Mouse (Mus musculus): Measurements from ENCODE around the gene Zfp341. TPM values are rescaled to one million over a fixed set of nuclear protein-coding genes. Genes with fewer than 3 reads are reported as not detected.

Gene Zfp341
- 3.3 and 4.3 TPM in 2 replicates for total RNA-seq (2017)

- peak; percentile 80 for ATAC-seq (ENCODE audit: extremely low read depth, insufficient number of reproducible peaks, low FRiP score, poor library complexity, severe bottlenecking)
Measured at GRCm38 (mm10) chr2:154613118-154614115, at the start of gene Zfp341, which contains the start of gene 4930519P11Rik. Zfp341 (plus strand) TSS chr2:154613297. 4930519P11Rik (minus strand) TSS chr2:154613437.

GRCm38 (mm10) chr2:154563612-154564170, 49.4 kb upstream of the Zfp341 start:
- no peak for ATAC-seq (ENCODE audit: extremely low read depth, insufficient number of reproducible peaks, low FRiP score, poor library complexity, severe bottlenecking)

- ATAC-seq (ENCODE audit: extremely low read depth, insufficient number of reproducible peaks, low FRiP score, poor library complexity, severe bottlenecking) = no peak
Measured at GRCm38 (mm10) chr2:154565562-154565961, 47.5 kb upstream of the Zfp341 start.

GRCm38 (mm10) chr2:154566641-154567040, 46.5 kb upstream of the Zfp341 start:
- no peak for ATAC-seq (ENCODE audit: extremely low read depth, insufficient number of reproducible peaks, low FRiP score, poor library complexity, severe bottlenecking)

- ATAC-seq (ENCODE audit: extremely low read depth, insufficient number of reproducible peaks, low FRiP score, poor library complexity, severe bottlenecking) = no peak
Measured at GRCm38 (mm10) chr2:154567766-154568165, 45.3 kb upstream of the Zfp341 start.

- no peak for ATAC-seq (ENCODE audit: extremely low read depth, insufficient number of reproducible peaks, low FRiP score, poor library complexity, severe bottlenecking)
Measured at GRCm38 (mm10) chr2:154568329-154569070, 44.6 kb upstream of the Zfp341 start.

GRCm38 (mm10) chr2:154569071-154569748, 43.9 kb upstream of the Zfp341 start:
- no peak for ATAC-seq (ENCODE audit: extremely low read depth, insufficient number of reproducible peaks, low FRiP score, poor library complexity, severe bottlenecking)

- peak; percentile 87 for ATAC-seq (ENCODE audit: extremely low read depth, insufficient number of reproducible peaks, low FRiP score, poor library complexity, severe bottlenecking)
Measured at GRCm38 (mm10) chr2:154569836-154570286, 43.2 kb upstream of the Zfp341 start, which contains the start of gene E2f1. E2f1 (minus strand) TSS chr2:154569892.

GRCm38 (mm10) chr2:154570666-154571065, 42.4 kb upstream of the Zfp341 start:
- no peak for ATAC-seq (ENCODE audit: extremely low read depth, insufficient number of reproducible peaks, low FRiP score, poor library complexity, severe bottlenecking)

- ATAC-seq (ENCODE audit: extremely low read depth, insufficient number of reproducible peaks, low FRiP score, poor library complexity, severe bottlenecking) = no peak
Measured at GRCm38 (mm10) chr2:154571266-154571665, 41.8 kb upstream of the Zfp341 start.

- no peak for ATAC-seq (ENCODE audit: extremely low read depth, insufficient number of reproducible peaks, low FRiP score, poor library complexity, severe bottlenecking)
Measured at GRCm38 (mm10) chr2:154571976-154572375, 41.1 kb upstream of the Zfp341 start.

GRCm38 (mm10) chr2:154572996-154573395, 40.1 kb upstream of the Zfp341 start:
- ATAC-seq (ENCODE audit: extremely low read depth, insufficient number of reproducible peaks, low FRiP score, poor library complexity, severe bottlenecking) = no peak

- ATAC-seq (ENCODE audit: extremely low read depth, insufficient number of reproducible peaks, low FRiP score, poor library complexity, severe bottlenecking) = peak; percentile 65
Measured at GRCm38 (mm10) chr2:154574271-154574670, 38.8 kb upstream of the Zfp341 start.

- no peak for ATAC-seq (ENCODE audit: extremely low read depth, insufficient number of reproducible peaks, low FRiP score, poor library complexity, severe bottlenecking)
Measured at GRCm38 (mm10) chr2:154576876-154577743, 36.0 kb upstream of the Zfp341 start.

GRCm38 (mm10) chr2:154577744-154578067, 35.4 kb upstream of the Zfp341 start:
- no peak for ATAC-seq (ENCODE audit: extremely low read depth, insufficient number of reproducible peaks, low FRiP score, poor library complexity, severe bottlenecking)

- ATAC-seq (ENCODE audit: extremely low read depth, insufficient number of reproducible peaks, low FRiP score, poor library complexity, severe bottlenecking) = no peak
Measured at GRCm38 (mm10) chr2:154580586-154580985, 32.5 kb upstream of the Zfp341 start.

GRCm38 (mm10) chr2:154581421-154581820, 31.7 kb upstream of the Zfp341 start:
- ATAC-seq (ENCODE audit: extremely low read depth, insufficient number of reproducible peaks, low FRiP score, poor library complexity, severe bottlenecking) = no peak
